In genomic region chr5:136560656-136561055, GRCm38 (mm10) we compare ENCODE assay signal across 21 mouse cellular contexts.
"Had no signal": no experiment of that assay in that cellular context is flagged by ENCODE, and none has a peak within 500 bp of the region (broad histone marks: within the 10 kb centered on the region; RNA-seq: fewer than 3 reads in every experiment).

No protein-coding gene starts in this region.

- ATAC-seq: midbrain, embryonic 15.5 days had no signal

- DNase-seq: kidney, adult 18-20 months; kidney, adult 9 months; kidney, postnatal 14 days; layer of hippocampus, adult 9-11 months; liver; liver, embryonic 13.5 days; lung, embryonic 14.5 days; lung, postnatal 10 days; lung, postnatal 4 days; right cerebral cortex, adult 18-20 months; right cerebral cortex, postnatal 14 days; right cerebral cortex, postnatal 4 days; thymus, adult 18-20 months; thymus, postnatal 14 days had no signal

- H3K36me3 ChIP-seq: limb, embryonic 13.5 days; liver, embryonic 13.5 days; midbrain, embryonic 12.5 days; midbrain, embryonic 15.5 days; neural tube, embryonic 15.5 days had no signal

- H3K27ac ChIP-seq: layer of hippocampus, adult 2 months; limb, embryonic 10.5 days; limb, embryonic 13.5 days; liver, embryonic 13.5 days; midbrain, embryonic 12.5 days; midbrain, embryonic 15.5 days; neural tube, embryonic 15.5 days had no signal

- H3K9me3 ChIP-seq: limb, embryonic 10.5 days; limb, embryonic 13.5 days; liver, embryonic 13.5 days; midbrain, embryonic 12.5 days; midbrain, embryonic 15.5 days; neural tube, embryonic 15.5 days had no signal

- H3K4me3 ChIP-seq: layer of hippocampus, adult 2 months; limb, embryonic 10.5 days; limb, embryonic 13.5 days; liver, embryonic 13.5 days; midbrain, embryonic 12.5 days; midbrain, embryonic 15.5 days; myocyte; neural tube, embryonic 15.5 days had no signal

- H3K4me2 ChIP-seq: limb, embryonic 13.5 days; liver, embryonic 13.5 days; lung, embryonic 14.5 days; midbrain, embryonic 12.5 days; midbrain, embryonic 15.5 days; neural tube, embryonic 15.5 days had no signal

- H3K9ac ChIP-seq: limb, embryonic 13.5 days; liver, embryonic 13.5 days; lung, embryonic 14.5 days; midbrain, embryonic 12.5 days; midbrain, embryonic 15.5 days; neural tube, embryonic 15.5 days had no signal

- H3K27me3 ChIP-seq: liver, embryonic 13.5 days; midbrain, embryonic 12.5 days; midbrain, embryonic 15.5 days; neural tube, embryonic 15.5 days had no signal
